Mouse (Mus musculus) gastrocnemius, adult 8-10 months (tissue): ENCODE results near the gene Tmem72. TPM values are rescaled to one million over a fixed set of nuclear protein-coding genes. Genes with fewer than 3 reads are reported as not detected.

Experiments
- DNase-seq, 2 experiments: peaks; one replicate each; pipeline ENCODE4 v3.0.0; 2022; ENCODE audit warnings: low spot score in 2 of 2
- microRNA-seq: library from miRNA; unstranded; fragments of <30 nt; microRNA quantifications from one replicate; pipeline ENCODE4 v1.2.0, GENCODE M21; 2022
- total RNA-seq, 4 experiments: library from RNA; stranded (reverse); gene quantifications; 2 replicates each; pipeline ENCODE4 v1.2.4; 2022

Tmem72 gene
- total RNA-seq, 4 experiments from 2014 or later = 0.02 to 0.03 TPM; not detected in 2

DNA sequence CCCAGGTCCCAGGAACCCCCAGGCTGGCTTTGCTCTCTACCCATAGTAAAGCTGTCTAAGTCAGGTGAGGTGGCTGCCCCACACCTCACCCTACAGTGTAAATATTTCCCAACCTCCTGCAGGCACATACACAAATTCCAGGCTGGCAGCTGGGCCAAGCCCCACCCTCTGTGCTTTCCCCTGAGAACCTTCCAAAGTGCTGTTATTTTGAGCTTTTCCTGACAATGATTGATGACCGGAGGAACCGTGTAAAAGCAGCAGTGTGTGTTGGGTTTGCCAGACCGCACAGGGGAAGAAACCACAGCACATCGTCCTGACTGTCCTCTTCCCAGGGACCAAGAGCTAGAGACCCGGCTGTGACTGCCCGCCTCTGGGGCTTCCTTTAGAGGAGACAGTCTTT is 66.3 kb downstream of the Tmem72 start, which contains the start of gene Depp1:
Gene Depp1, plus strand, starts transcription at position 204 of the 400 bp plus-strand sequence.
- peak; percentile 34 to 65 for DNase-seq

DNA sequence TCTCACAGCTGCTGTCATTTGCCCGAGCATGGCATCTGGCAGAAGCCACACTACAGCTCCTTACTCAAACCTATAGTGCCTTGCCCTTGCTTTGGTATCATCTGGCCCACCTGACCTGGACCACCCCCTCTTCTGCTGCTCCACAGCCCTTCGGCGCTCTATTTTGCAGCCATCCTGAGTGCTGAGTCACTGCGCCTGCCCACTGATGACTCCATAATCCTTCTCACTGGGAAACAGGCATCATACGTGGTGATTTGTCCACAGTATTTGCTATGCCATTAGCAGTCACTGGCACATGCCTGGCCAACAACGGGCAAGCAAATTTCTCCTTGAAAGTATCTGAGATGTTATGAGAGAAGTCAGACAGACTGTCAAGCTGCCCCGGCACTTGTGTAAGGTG is 66.9 kb downstream of the Tmem72 start:
- DNase-seq = no peak

GRCm38 (mm10) chr6:116647763-116648162 is 69.0 kb downstream of the Tmem72 start:
- peak; percentile 63 to 81 for DNase-seq

DNA sequence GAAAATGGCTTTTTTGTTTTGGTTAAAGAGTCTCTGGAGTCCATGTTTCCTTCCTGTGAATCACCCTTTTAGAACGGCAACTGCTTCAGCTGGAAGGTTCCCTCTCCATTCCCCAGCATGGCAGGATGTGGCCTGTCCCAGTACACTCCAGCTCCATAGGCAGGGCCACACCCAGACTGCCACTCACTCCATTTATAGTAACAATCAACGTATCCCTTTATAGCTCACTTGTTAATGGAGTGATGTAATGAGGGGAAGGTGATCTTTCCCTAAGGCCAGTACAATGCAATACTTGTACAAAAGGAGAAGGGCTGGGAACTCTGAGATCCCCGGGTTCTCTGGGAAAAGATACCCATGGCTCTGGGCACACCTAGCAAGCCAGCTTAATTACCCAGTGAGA is 72.4 kb downstream of the Tmem72 start:
- DNase-seq = no peak

DNA sequence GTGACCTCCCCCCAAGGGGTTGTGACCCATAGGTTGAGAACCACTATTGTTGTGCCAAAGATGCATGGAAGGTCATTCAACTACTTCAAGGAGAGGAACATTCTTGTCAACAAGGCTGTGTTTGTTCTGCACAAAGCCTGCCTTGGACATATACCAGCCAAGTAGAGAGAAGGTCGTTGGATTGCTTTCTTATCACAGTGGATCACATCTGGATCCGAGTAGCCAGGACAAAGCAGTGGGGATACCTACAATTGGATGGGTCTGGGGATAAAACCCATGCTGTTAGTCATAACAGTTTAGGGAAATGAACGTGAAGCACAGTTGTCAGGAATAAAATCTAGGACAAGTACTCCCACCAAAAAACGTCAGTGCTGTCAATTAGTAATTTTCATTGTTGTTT is 72.8 kb downstream of the Tmem72 start:
- DNase-seq = no peak

- no peak for DNase-seq
Observed at GRCm38 (mm10) chr6:116642942-116643341, 73.8 kb downstream of the Tmem72 start.

DNA sequence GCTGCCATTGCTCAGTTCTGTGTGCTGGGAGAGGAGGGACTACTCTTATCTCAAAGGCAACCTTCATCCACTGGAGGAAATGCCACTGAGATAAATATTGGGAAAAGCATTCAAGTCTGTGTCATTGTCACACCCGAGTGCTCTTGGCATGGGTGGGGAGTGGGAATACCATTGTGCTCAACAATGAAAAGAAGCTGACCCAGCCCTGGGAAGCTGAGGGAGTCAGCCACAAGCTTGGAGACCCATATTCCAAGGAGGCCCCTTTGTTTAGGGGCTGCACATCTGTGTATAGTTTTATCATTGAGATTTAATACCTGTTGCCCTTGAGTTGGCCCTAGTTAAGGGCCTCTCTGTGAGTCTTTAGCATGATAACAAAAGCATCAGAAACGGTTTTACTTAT is 77.0 kb downstream of the Tmem72 start:
- no peak for DNase-seq

GRCm38 (mm10) chr6:116638871-116639270 is 77.8 kb downstream of the Tmem72 start:
- no peak for DNase-seq

GRCm38 (mm10) chr6:116637496-116637895 is 79.2 kb downstream of the Tmem72 start:
- DNase-seq = peak in 1 of 2 experiments; percentile 28

GRCm38 (mm10) chr6:116636581-116637235 is 80.0 kb downstream of the Tmem72 start:
- DNase-seq = no peak

GRCm38 (mm10) chr6:116635251-116636180 is 81.2 kb downstream of the Tmem72 start:
- peak; percentile 28 to 50 for DNase-seq

DNA sequence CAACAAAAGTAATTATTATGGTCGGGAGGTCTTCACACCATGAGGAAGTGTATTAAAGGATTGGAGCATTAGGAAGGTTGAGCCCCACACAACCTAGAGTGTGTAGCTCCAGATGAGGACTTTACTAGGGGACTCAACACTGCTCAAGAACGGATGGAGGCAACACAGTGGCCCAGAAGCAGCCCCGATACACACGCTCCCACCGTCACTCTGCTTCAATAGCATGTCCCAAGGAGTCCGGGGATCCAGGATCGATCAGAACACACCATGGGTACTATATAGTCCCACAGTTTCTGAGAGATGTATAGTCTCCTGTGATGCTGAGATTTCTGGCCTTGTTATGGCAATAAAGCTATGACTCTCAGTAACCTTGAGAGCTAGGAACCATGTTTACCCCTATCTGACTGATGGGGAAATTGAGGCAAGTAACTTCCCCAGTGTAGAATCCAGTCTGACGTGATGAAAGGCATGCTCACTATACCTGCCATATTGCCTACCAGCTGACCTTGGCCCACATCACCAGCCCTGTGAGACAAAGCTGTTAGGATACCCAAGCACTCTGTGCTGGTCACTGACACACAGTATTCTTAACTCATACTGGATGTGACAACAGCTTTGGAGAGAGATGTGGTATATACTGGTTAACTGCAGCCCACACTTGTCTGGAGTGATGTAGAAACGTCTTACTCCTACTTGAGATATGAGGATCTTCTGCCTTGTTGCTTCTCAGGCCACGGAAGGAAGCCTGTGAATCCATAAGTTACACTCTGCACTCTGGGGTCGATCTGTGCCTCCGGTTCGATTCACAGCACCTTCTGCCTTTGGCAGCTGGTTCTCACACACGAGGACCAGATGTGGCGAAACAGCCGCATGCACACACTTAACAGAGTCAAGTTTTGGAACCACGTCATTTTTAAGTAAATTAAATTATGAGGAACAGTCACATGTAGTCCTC is 82.7 kb downstream of the Tmem72 start:
- no peak for DNase-seq

- DNase-seq = peak; percentile 35 to 42
Observed at GRCm38 (mm10) chr6:116632129-116632528, 84.6 kb downstream of the Tmem72 start.

DNA sequence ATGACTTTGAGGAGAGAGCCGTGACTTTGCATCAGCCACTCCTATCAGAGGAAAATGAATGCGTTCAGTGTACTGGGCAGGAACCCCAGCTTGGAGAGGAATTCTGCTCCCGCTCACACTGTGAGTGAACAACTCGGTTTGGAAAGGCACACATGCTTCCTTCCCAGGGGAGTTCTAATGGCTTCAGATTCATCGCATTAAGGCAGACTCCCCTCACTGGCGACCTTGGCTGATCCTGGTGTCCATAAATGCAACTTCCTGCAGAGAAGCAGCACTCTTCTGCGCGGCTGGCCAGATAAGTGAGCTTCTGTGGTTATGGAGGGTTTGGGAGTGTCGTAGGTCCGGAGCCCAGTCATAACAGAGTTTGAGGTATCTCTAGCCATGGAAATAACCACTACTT is 86.9 kb downstream of the Tmem72 start:
- no peak for DNase-seq

Small RNAs within 50 kb of the gene (microRNA-seq; reads per million reads assigned to microRNA genes)
- not detected for gene Mir7043

Other genes starting within 250 kb of the Tmem72 start
- not detected for gene Olfr211, start 227.8 kb downstream of the Tmem72 start, total RNA-seq
- gene Olfr212, start 210.4 kb downstream of the Tmem72 start, total RNA-seq = under 1 TPM in 1 of 4 experiments, not detected in 3; 0.10 TPM
- not detected for gene Olfr213, start 178.5 kb downstream of the Tmem72 start, total RNA-seq
- gene Gm5580, start 165.8 kb downstream of the Tmem72 start, total RNA-seq = 1 to 10 TPM in 3 of 4 experiments, under 1 TPM in 1; 0.89 to 2.2 (median 1.4) TPM
- not detected for gene Olfr214, start 162.7 kb downstream of the Tmem72 start, total RNA-seq
- not detected for gene Olfr215, start 132.7 kb downstream of the Tmem72 start, total RNA-seq
- 1 to 10 TPM; 5.9 to 7.9 (median 7.2) TPM for gene Zfp422, start 87.9 kb downstream of the Tmem72 start, total RNA-seq
- 10 to 100 TPM in 1 of 4 experiments, 1 to 10 TPM in 3; 3.5 to 31.5 (median 5.1) TPM for gene Depp1, start 66.3 kb downstream of the Tmem72 start, total RNA-seq
- 1 to 10 TPM; 1.1 to 1.7 (median 1.1) TPM for gene Rassf4, start 43.0 kb downstream of the Tmem72 start, total RNA-seq